9 mouse cellular contexts compared by ENCODE assay signal in genomic region chr2:25272515-25272914, GRCm38 (mm10). TPM values are rescaled to one million over a fixed set of nuclear protein-coding genes. Genes with fewer than 3 reads are reported as not detected.
DNase-seq lines count a peak whose midpoint lies in the region; ATAC-seq and TF ChIP-seq lines count a peak whose summit lies in the region.
"Had no signal": no experiment of that assay in that cellular context is flagged by ENCODE, and none has a peak within 500 bp of the region (broad histone marks: within the 10 kb centered on the region; RNA-seq: fewer than 3 reads in every experiment).

No protein-coding gene starts in this region.

- H3K4me2 ChIP-seq in forebrain, embryonic 12.5 days, result peak overlapping the region; percentile 93
- H3K4me2 ChIP-seq in liver, embryonic 12.5 days, result peak overlapping the region; percentile 96

- TF ChIP-seq CTCF in heart, adult 2 months (IDR thresholded peaks at IDR 0.05), result no peak
- TF ChIP-seq CTCF in C2C12 (IDR thresholded peaks at IDR 0.05; ENCODE audit: control insufficient read depth, insufficient read depth, insufficient read length), result no peak

- 0 out of 2 replicates have a peak, but pooled peaks cover 2% of the 10 kb centered on the region for H3K79me2 ChIP-seq in heart, adult 2 months (replicated peaks; ENCODE audit: control insufficient read depth, insufficient read depth, low read length)
- H3K79me2 ChIP-seq in C2C12 (ENCODE audit: control insufficient read depth, insufficient read depth), result peaks cover 59% of the 10 kb centered on the region

- intact Hi-C loops in heart, adult 2 months (cut with DNase I), result loop anchor here (1.0 to 5.0 kb wide), 3 partner anchors 17 to 60 kb away; partner anchors contain the start of genes Man1b1 and Tmem203

- peak overlapping the region; percentile 76 for H3K9ac ChIP-seq in heart, adult 2 months (ENCODE audit: low read depth, low read length)
- H3K9ac ChIP-seq in forebrain, embryonic 12.5 days, result peak overlapping the region; percentile 90
- H3K9ac ChIP-seq in liver, embryonic 12.5 days, result peak overlapping the region; percentile 92

- peaks cover 5% of the 10 kb centered on the region for H3K4me1 ChIP-seq in heart, adult 2 months (ENCODE audit: control insufficient read depth, insufficient read depth, low read length)
- peaks cover 30% of the 10 kb centered on the region for H3K4me1 ChIP-seq in forebrain, embryonic 12.5 days
- peaks cover 42% of the 10 kb centered on the region for H3K4me1 ChIP-seq in liver, embryonic 12.5 days

- H3K4me3 ChIP-seq in heart, adult 2 months, result peak overlapping the region; percentile 93
- H3K4me3 ChIP-seq in C2C12 (ENCODE audit: insufficient read depth, poor library complexity, severe bottlenecking), result peak overlapping the region; percentile 97
- peak overlapping the region; percentile 73 for H3K4me3 ChIP-seq in forebrain, embryonic 12.5 days (replicated peaks)
- peak overlapping the region; percentile 92 for H3K4me3 ChIP-seq in liver, embryonic 12.5 days

- peak overlapping the region; percentile 95 for H3K27ac ChIP-seq in heart, adult 2 months
- no peak overlapping the region for H3K27ac ChIP-seq in forebrain, embryonic 12.5 days
- H3K27ac ChIP-seq in liver, embryonic 12.5 days, result peak overlapping the region; percentile 94

- no peak for TF ChIP-seq EP300 in heart, adult 2 months (IDR thresholded peaks at IDR 0.05; ENCODE audit: insufficient read depth, low read depth, low read length)

- under 1% methylated on average over 22 of the region's 29 CpGs for WGBS in heart, adult 2 months
- 1% methylated on average over 29 of the region's 29 CpGs for WGBS in forebrain, embryonic 12.5 days
- WGBS in liver, embryonic 12.5 days (ENCODE audit: insufficient replicate concordance), result under 1% methylated on average over 29 of the region's 29 CpGs

- no peaks in the 10 kb centered on the region for H3K27me3 ChIP-seq in heart, adult 2 months (ENCODE audit: control insufficient read depth, insufficient read depth, low read length)
- H3K27me3 ChIP-seq in C2C12 (ENCODE audit: control insufficient read depth, insufficient read depth, insufficient read length), result no peaks in the 10 kb centered on the region
- no peaks in the 10 kb centered on the region for H3K27me3 ChIP-seq in forebrain, embryonic 12.5 days
- H3K27me3 ChIP-seq in liver, embryonic 12.5 days (replicated peaks), result no peaks in the 10 kb centered on the region

- peak; percentile 68; the same call in 1 of the 2 replicates for ATAC-seq in forebrain, embryonic 12.5 days (ENCODE audit: low FRiP score)
- ATAC-seq in liver, embryonic 12.5 days, result peak; percentile 58
- ATAC-seq in monocyte, adult 5-6 weeks (replicated peaks; ENCODE audit: insufficient number of reproducible peaks, low FRiP score, low TSS enrichment, poor library complexity, severe bottlenecking), result no peak

- H3K9me3 ChIP-seq in forebrain, embryonic 12.5 days, result no peaks in the 10 kb centered on the region
- no peaks in the 10 kb centered on the region for H3K9me3 ChIP-seq in liver, embryonic 12.5 days (replicated peaks)

- no peaks in the 10 kb centered on the region; the same call in 1 of the 2 replicates for H3K36me3 ChIP-seq in heart, adult 2 months (ENCODE audit: control insufficient read depth, insufficient read depth, low read length)
- peaks cover 62% of the 10 kb centered on the region for H3K36me3 ChIP-seq in C2C12 (ENCODE audit: control insufficient read depth, insufficient read depth)
- H3K36me3 ChIP-seq in forebrain, embryonic 12.5 days (replicated peaks), result peaks cover 76% of the 10 kb centered on the region
- peaks cover 77% of the 10 kb centered on the region for H3K36me3 ChIP-seq in liver, embryonic 12.5 days

- TF ChIP-seq POLR2A in heart, adult 2 months (IDR thresholded peaks at IDR 0.05; ENCODE audit: insufficient read depth, low read depth, low read length), result no peak

- DNase-seq in heart, adult 2 months, result no peak
- DNase-seq in heart, adult 11 months, result no peak
- no peak for DNase-seq in adrenal gland, postnatal 36 days
- DNase-seq in kidney, adult 11 months, result no peak

- peak overlapping the region; percentile 78 for H3ac ChIP-seq in C2C12 (ENCODE audit: control insufficient read depth, insufficient read length, low read depth)

- peaks cover 30% of the 10 kb centered on the region for H3K79me3 ChIP-seq in C2C12 (ENCODE audit: low read depth)

TF ChIP-seq in C2C12, 6 proteins besides CTCF, POLR2A, EP300 and RAD21:
- TF ChIP-seq MYOG (IDR thresholded peaks at IDR 0.05; ENCODE audit: control insufficient read depth, extremely low read depth, insufficient read length) (no peak), USF1 (IDR thresholded peaks at IDR 0.05; ENCODE audit: low read depth) (no peak), CEBPB (IDR thresholded peaks at IDR 0.05; ENCODE audit: low read depth) (no peak), MAX (IDR thresholded peaks at IDR 0.05) (no peak), MYOD1 (IDR thresholded peaks at IDR 0.05; ENCODE audit: control insufficient read depth, insufficient read length, low read depth) (no peak), FOSL1 (IDR thresholded peaks at IDR 0.05; ENCODE audit: insufficient read depth, low read length, poor library complexity, severe bottlenecking) (no peak)
TF ChIP-seq in C2C12: peak in this region for 0.

RNA-seq across cellular contexts. Expression of gene Anapc2, which starts 0.2 kb away (rescaled TPM):
- 10 to 100 TPM; 36.0 to 36.3 TPM for total RNA-seq in heart, adult 2 months (2021)
- polyA plus RNA-seq in heart, adult 2 months (2012; rRNA removed), result 57.2 and 68.2 TPM in 2 replicates
- 89.4 TPM for polyA plus RNA-seq in C2C12 (2012; fragmentation: generic; extraction: Trizol)
- polyA plus RNA-seq in forebrain, embryonic 12.5 days (2016; fragmentation: Nextera tagmentation; extraction: Ambion mirVana), result 134 and 141 TPM in 2 replicates
- polyA plus RNA-seq in liver, embryonic 12.5 days (2016; fragmentation: Nextera tagmentation; extraction: Ambion mirVana), result 63.6 and 65.3 TPM in 2 replicates
- total RNA-seq in monocyte, adult 5-6 weeks (2017), result 42.6 to 64.9 TPM (median 43.8 TPM) in 3 replicates
- total RNA-seq in adrenal gland, postnatal 36 days (2021), result 10 to 100 TPM; 76.5 to 81.3 TPM

RNA-seq across cellular contexts. Expression of gene Ssna1, which starts 0.3 kb away (rescaled TPM):
- 10 to 100 TPM; 39.7 to 41.5 TPM for total RNA-seq in heart, adult 2 months (2021)
- 33.1 and 36.3 TPM in 2 replicates for polyA plus RNA-seq in heart, adult 2 months (2012; rRNA removed)
- polyA plus RNA-seq in C2C12 (2012; fragmentation: generic; extraction: Trizol), result 143 TPM
- 207 and 224 TPM in 2 replicates for polyA plus RNA-seq in forebrain, embryonic 12.5 days (2016; fragmentation: Nextera tagmentation; extraction: Ambion mirVana)
- polyA plus RNA-seq in liver, embryonic 12.5 days (2016; fragmentation: Nextera tagmentation; extraction: Ambion mirVana), result 164 and 179 TPM in 2 replicates
- 31.8 to 50.4 TPM (median 32.4 TPM) in 3 replicates for total RNA-seq in monocyte, adult 5-6 weeks (2017)
- total RNA-seq in adrenal gland, postnatal 36 days (2021), result 10 to 100 TPM; 43.8 to 45.1 TPM

RNA-seq across cellular contexts. Expression of gene Tprn, which starts 10.1 kb away (rescaled TPM):
- total RNA-seq in heart, adult 2 months (2021), result 1 to 10 TPM; 5.9 to 6.7 TPM
- polyA plus RNA-seq in heart, adult 2 months (2012; rRNA removed), result 7.5 and 9.9 TPM in 2 replicates
- polyA plus RNA-seq in C2C12 (2012; fragmentation: generic; extraction: Trizol), result 7.4 TPM
- 9.3 and 10.0 TPM in 2 replicates for polyA plus RNA-seq in forebrain, embryonic 12.5 days (2016; fragmentation: Nextera tagmentation; extraction: Ambion mirVana)
- polyA plus RNA-seq in liver, embryonic 12.5 days (2016; fragmentation: Nextera tagmentation; extraction: Ambion mirVana), result 7.9 and 9.0 TPM in 2 replicates
- 7.1 to 9.2 TPM (median 8.4 TPM) in 3 replicates for total RNA-seq in monocyte, adult 5-6 weeks (2017)
- total RNA-seq in adrenal gland, postnatal 36 days (2021), result 1 to 10 TPM; 8.7 to 9.2 TPM

RNA-seq across cellular contexts. Expression of gene Tmem210, which starts 15.4 kb away (rescaled TPM):
- not detected for total RNA-seq in heart, adult 2 months (2021)
- polyA plus RNA-seq in heart, adult 2 months (2012; rRNA removed), result 0.27 and 0.44 TPM in 2 replicates
- not detected for polyA plus RNA-seq in C2C12 (2012; fragmentation: generic; extraction: Trizol)
- polyA plus RNA-seq in forebrain, embryonic 12.5 days (2016; fragmentation: Nextera tagmentation; extraction: Ambion mirVana), result not detected in 2 replicates
- polyA plus RNA-seq in liver, embryonic 12.5 days (2016; fragmentation: Nextera tagmentation; extraction: Ambion mirVana), result not detected in 2 replicates
- total RNA-seq in monocyte, adult 5-6 weeks (2017), result not detected in 3 replicates
- total RNA-seq in adrenal gland, postnatal 36 days (2021), result not detected
- total RNA-seq: common myeloid progenitor, adult 5-6 weeks had no signal

RNA-seq across cellular contexts. Expression of gene Lrrc26, which starts 17.2 kb away (rescaled TPM):
- total RNA-seq in heart, adult 2 months (2021), result not detected
- 2.9 TPM in 1 of 2 replicates, not detected in the other for polyA plus RNA-seq in heart, adult 2 months (2012; rRNA removed)
- polyA plus RNA-seq in C2C12 (2012; fragmentation: generic; extraction: Trizol), result not detected
- not detected in 2 replicates for polyA plus RNA-seq in forebrain, embryonic 12.5 days (2016; fragmentation: Nextera tagmentation; extraction: Ambion mirVana)
- not detected in 2 replicates for polyA plus RNA-seq in liver, embryonic 12.5 days (2016; fragmentation: Nextera tagmentation; extraction: Ambion mirVana)
- not detected in 3 replicates for total RNA-seq in monocyte, adult 5-6 weeks (2017)
- not detected for total RNA-seq in adrenal gland, postnatal 36 days (2021)
- total RNA-seq: common myeloid progenitor, adult 5-6 weeks had no signal
